Mouse (Mus musculus) left cerebral cortex, postnatal 25 days (tissue): ENCODE data around the gene Utp4. TPM values are rescaled to one million over a fixed set of nuclear protein-coding genes. Genes with fewer than 3 reads are reported as not detected.
"Not testable (repeated sequence)": the region's sequence is repeated elsewhere in the genome, so short reads cannot be mapped to it uniquely, and the experiment has no call there.

Experiments
- DNase-seq, 2 experiments: peaks; one replicate each; pipeline ENCODE4 v3.0.0; 2022; ENCODE audit warnings: low spot score in 2 of 2, mixed read lengths in 1 of 2
- intact Hi-C: fragments of 180-260 bp; cut with DNase I; formaldehyde crosslinking; loops from one replicate; pipeline ENCODE4 v1.15.1; 2025
- total RNA-seq, 2 experiments: library from RNA; stranded (reverse); gene quantifications; 2 replicates each; pipeline ENCODE4 v1.2.3; 2021

Utp4 gene
- total RNA-seq = 10 to 100 TPM; 33.2 to 33.6 TPM

GRCm38 (mm10) chr8:106893481-106894156, at the start of gene Utp4:
Gene Utp4 (plus strand): TSS chr8:106893636.
- intact Hi-C loops = no loop called here
- DNase-seq = peak; percentile 86 to 91

GRCm38 (mm10) chr8:106850034-106850433, 43.4 kb upstream of the Utp4 start:
- intact Hi-C loops = no loop called here
- no peak for DNase-seq

- peak in 1 of 2 experiments; percentile 33 for DNase-seq
- intact Hi-C loops = no loop called here
Observed at GRCm38 (mm10) chr8:106854534-106855241, 38.7 kb upstream of the Utp4 start.

GRCm38 (mm10) chr8:106855242-106855562, 38.2 kb upstream of the Utp4 start:
- no peak for DNase-seq
- intact Hi-C loops = no loop called here

- intact Hi-C loops = no loop called here
- no peak for DNase-seq
Observed at GRCm38 (mm10) chr8:106862845-106863244, 30.6 kb upstream of the Utp4 start.

GRCm38 (mm10) chr8:106865354-106865753, 28.1 kb upstream of the Utp4 start:
- DNase-seq = no peak
- intact Hi-C loops = no loop called here

GRCm38 (mm10) chr8:106870051-106870450, 23.4 kb upstream of the Utp4 start, which contains the start of gene Has3:
Gene Has3 (plus strand): TSS chr8:106870242.
- peak; percentile 51 to 56 for DNase-seq
- intact Hi-C loops = loop anchor here (5.0 kb wide), 2 partner anchors 98 to 153 kb away; no protein-coding TSS in a partner anchor

GRCm38 (mm10) chr8:106870537-106871327, 22.7 kb upstream of the Utp4 start:
- intact Hi-C loops = loop anchor here (5.0 kb wide), 2 partner anchors 98 to 153 kb away; no protein-coding TSS in a partner anchor

GRCm38 (mm10) chr8:106871328-106871926, 22.0 kb upstream of the Utp4 start:
- intact Hi-C loops = loop anchor here (5.0 kb wide), 2 partner anchors 99 to 154 kb away; no protein-coding TSS in a partner anchor
- peak; percentile 27 to 38 for DNase-seq

More at GRCm38 (mm10) chr8:106870537-106871327, 22.7 kb upstream of the Utp4 start:
- DNase-seq = peak; percentile 69 to 70

- peak in 1 of 2 experiments; percentile 26 for DNase-seq
- intact Hi-C loops = loop anchor here (5.0 kb wide), 2 partner anchors 100 to 155 kb away; no protein-coding TSS in a partner anchor
Observed at GRCm38 (mm10) chr8:106871931-106872371, 21.5 kb upstream of the Utp4 start.

GRCm38 (mm10) chr8:106872454-106873034, 20.9 kb upstream of the Utp4 start:
- intact Hi-C loops = loop anchor here (5.0 kb wide), 2 partner anchors 100 to 155 kb away; no protein-coding TSS in a partner anchor
- DNase-seq = no peak

- DNase-seq = no peak
- intact Hi-C loops = loop anchor here (10.0 kb wide), 1 partner anchor 465 kb away; the partner anchor contains the start of gene Zfp90
Observed at GRCm38 (mm10) chr8:106880121-106880707, 13.2 kb upstream of the Utp4 start.

GRCm38 (mm10) chr8:106884094-106884493, 9.3 kb upstream of the Utp4 start:
- intact Hi-C loops = loop anchor here (10.0 kb wide), 1 partner anchor 469 kb away; the partner anchor contains the start of gene Zfp90
- DNase-seq = not testable (repeated sequence)

GRCm38 (mm10) chr8:106884826-106885400, 8.5 kb upstream of the Utp4 start:
- intact Hi-C loops = loop anchor here (10.0 kb wide), 1 partner anchor 470 kb away; the partner anchor contains the start of gene Zfp90
- not testable (repeated sequence) for DNase-seq

- intact Hi-C loops = loop anchor here (1.0 to 10.0 kb wide), 3 partner anchors 169 to 473 kb away; partner anchors contain the start of gene Zfp90
- peak; percentile 72 to 82 for DNase-seq
Observed at GRCm38 (mm10) chr8:106887336-106888189, 5.9 kb upstream of the Utp4 start.

GRCm38 (mm10) chr8:106888803-106889202, 4.6 kb upstream of the Utp4 start:
- DNase-seq = no peak
- intact Hi-C loops = loop anchor here (10.0 kb wide), 1 partner anchor 474 kb away; the partner anchor contains the start of gene Zfp90

GRCm38 (mm10) chr8:106892210-106892805, 1.1 kb upstream of the Utp4 start:
- intact Hi-C loops = no loop called here
- no peak for DNase-seq
